Mouse (Mus musculus) urinary bladder, postnatal 36 days (tissue): Measurements from ENCODE around the gene Rad9a.
"Not testable (repeated sequence)": the region's sequence is repeated elsewhere in the genome, so short reads cannot be mapped to it uniquely, and the experiment has no call there.

Source experiments
- DNase-seq, 2 experiments: peaks; one replicate each; pipeline ENCODE4 v3.0.0; 2022; ENCODE audit warnings: low spot score in 2 of 2, mixed read lengths in 1 of 2

The Rad9a gene

GRCm38 (mm10) chr19:4201291-4201909 lies at the start of gene Rad9a:
Rad9a (minus strand) TSS chr19:4201662.
- peak; percentile 94 to 96 for DNase-seq

- DNase-seq: not testable (repeated sequence)
Measured at GRCm38 (mm10) chr19:4248683-4249082, 47.2 kb upstream of the Rad9a start.

GRCm38 (mm10) chr19:4247010-4247409 lies 45.5 kb upstream of the Rad9a start:
- DNase-seq: no peak

- no peak for DNase-seq
Measured at GRCm38 (mm10) chr19:4244775-4245174, 43.3 kb upstream of the Rad9a start.

- no peak for DNase-seq
Measured at GRCm38 (mm10) chr19:4242416-4242815, 41.0 kb upstream of the Rad9a start.

- no peak for DNase-seq
Measured at GRCm38 (mm10) chr19:4240247-4240668, 38.8 kb upstream of the Rad9a start.

GRCm38 (mm10) chr19:4234548-4234947 lies 33.1 kb upstream of the Rad9a start:
- no peak for DNase-seq

- no peak for DNase-seq
Measured at GRCm38 (mm10) chr19:4232651-4233050, 31.2 kb upstream of the Rad9a start.

- DNase-seq: no peak
Measured at GRCm38 (mm10) chr19:4232186-4232572, 30.7 kb upstream of the Rad9a start.

- DNase-seq: peak; percentile 97 to 98
Measured at GRCm38 (mm10) chr19:4231253-4232185, 30.1 kb upstream of the Rad9a start, which contains the start of gene Pold4. Pold4 (plus strand) TSS chr19:4231899.

- peak in 1 of 2 experiments; percentile 43 for DNase-seq
Measured at GRCm38 (mm10) chr19:4230415-4230814, 29.0 kb upstream of the Rad9a start.

- DNase-seq: no peak
Measured at GRCm38 (mm10) chr19:4229451-4230076, 28.1 kb upstream of the Rad9a start.

- DNase-seq: no peak
Measured at GRCm38 (mm10) chr19:4228891-4229290, 27.4 kb upstream of the Rad9a start.

GRCm38 (mm10) chr19:4227894-4228678 lies 26.6 kb upstream of the Rad9a start:
- peak; percentile 70 to 73 for DNase-seq

GRCm38 (mm10) chr19:4227446-4227845 lies 26.0 kb upstream of the Rad9a start:
- DNase-seq: no peak

GRCm38 (mm10) chr19:4226779-4227178 lies 25.3 kb upstream of the Rad9a start:
- DNase-seq: no peak

- no peak for DNase-seq
Measured at GRCm38 (mm10) chr19:4222165-4222564, 20.7 kb upstream of the Rad9a start.

GRCm38 (mm10) chr19:4220957-4221743 lies 19.7 kb upstream of the Rad9a start:
- no peak for DNase-seq

GRCm38 (mm10) chr19:4220416-4220815 lies 19.0 kb upstream of the Rad9a start:
- no peak for DNase-seq

GRCm38 (mm10) chr19:4219943-4220342 lies 18.5 kb upstream of the Rad9a start:
- DNase-seq: no peak

GRCm38 (mm10) chr19:4218784-4219183 lies 17.3 kb upstream of the Rad9a start:
- DNase-seq: no peak
